Mouse (Mus musculus): ENCODE data around the gene Arhgef2. TPM values are rescaled to one million over a fixed set of nuclear protein-coding genes. Genes with fewer than 3 reads are reported as not detected.
"Not testable (repeated sequence)": the region's sequence is repeated elsewhere in the genome, so short reads cannot be mapped to it uniquely, and the experiment has no call there.

Gene Arhgef2
- 118 and 149 TPM in 2 replicates for total RNA-seq (2017)

DNA sequence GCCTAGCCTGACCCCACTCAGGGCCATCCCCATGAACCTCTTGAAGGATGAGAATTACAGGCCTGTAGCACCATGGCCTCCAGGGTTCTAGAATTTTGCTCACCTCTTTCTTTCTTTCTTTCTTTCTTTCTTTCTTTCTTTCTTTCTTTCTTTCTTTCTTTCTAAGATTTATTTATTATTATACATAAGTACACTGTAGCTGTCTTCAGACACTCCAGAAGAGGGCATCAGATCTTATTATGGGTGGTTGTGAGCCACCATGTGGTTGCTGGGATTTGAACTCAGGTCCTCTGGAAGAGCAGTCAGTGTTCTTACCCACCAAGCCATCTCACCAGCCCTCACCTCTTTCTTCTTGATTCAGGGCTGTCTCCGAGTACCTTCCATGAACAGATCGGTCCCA, at the start of gene Arhgef2:
Arhgef2 (plus strand) TSS at position 301 of the 400 bp plus-strand sequence.
- ATAC-seq (replicated peaks in 1 of 2; ENCODE audit: insufficient read depth in 1 of 2, low FRiP score in 2 of 2, low TSS enrichment in 1 of 2, low read depth in 1 of 2, poor library complexity in 2 of 2, severe bottlenecking in 2 of 2), result not testable (repeated sequence)

DNA sequence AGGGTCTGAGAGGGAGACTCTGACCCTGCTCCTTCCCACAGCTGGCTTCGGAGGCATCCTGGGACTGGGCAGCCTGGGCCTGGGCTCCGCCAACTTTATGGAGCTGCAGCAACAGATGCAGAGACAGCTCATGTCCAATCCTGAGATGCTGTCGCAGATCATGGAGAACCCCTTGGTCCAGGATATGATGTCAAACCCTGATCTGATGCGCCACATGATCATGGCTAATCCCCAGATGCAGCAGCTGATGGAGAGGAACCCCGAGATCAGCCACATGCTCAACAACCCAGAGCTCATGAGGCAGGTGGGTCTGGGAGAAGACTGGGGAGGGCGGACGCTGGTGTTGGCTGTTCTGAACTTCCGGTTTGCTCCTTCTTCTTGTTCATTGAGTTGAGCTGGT, 49.1 kb upstream of the Arhgef2 start:
- ATAC-seq (replicated peaks in 1 of 2; ENCODE audit: insufficient read depth in 1 of 2, low FRiP score in 2 of 2, low TSS enrichment in 1 of 2, low read depth in 1 of 2, poor library complexity in 2 of 2, severe bottlenecking in 2 of 2), result no peak

DNA sequence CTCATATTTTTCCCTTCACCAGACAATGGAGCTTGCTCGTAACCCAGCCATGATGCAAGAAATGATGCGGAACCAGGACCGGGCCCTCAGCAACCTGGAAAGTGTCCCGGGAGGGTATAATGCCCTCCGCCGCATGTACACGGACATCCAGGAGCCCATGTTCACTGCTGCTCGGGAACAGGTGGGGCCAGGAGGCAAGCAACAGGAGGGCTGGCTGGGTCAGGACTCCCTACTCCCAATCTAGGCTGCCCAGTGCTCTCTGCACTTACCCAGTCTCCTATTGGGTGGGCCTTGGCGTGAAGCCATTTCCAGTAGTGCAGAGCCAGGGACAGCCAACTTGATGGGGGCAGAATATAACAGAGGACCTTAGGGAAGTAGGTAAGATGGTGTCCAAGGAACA, 46.2 kb upstream of the Arhgef2 start:
- ATAC-seq (replicated peaks in 1 of 2; ENCODE audit: insufficient read depth in 1 of 2, low FRiP score in 2 of 2, low TSS enrichment in 1 of 2, low read depth in 1 of 2, poor library complexity in 2 of 2, severe bottlenecking in 2 of 2), result no peak

DNA sequence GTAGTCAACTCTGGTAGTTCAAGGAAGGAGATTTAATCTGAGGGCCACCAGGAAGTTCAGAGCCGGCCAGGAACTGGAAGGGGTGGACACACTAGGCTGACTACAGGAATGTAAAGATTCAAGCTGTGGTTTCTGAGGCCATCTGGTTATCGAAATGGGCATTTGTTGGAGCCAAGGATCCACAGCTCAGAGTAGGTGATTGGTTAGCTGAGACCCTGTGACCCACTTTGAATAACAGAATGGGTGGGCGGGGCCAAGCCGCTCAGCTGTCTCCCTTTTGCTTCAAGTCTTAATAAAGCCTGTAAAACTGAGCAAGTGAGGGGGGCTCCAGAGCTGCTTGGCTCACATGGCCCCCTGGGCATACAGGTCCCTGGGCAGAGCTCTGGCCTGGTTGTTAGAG, 43.8 kb upstream of the Arhgef2 start:
- no peak for ATAC-seq (replicated peaks in 1 of 2; ENCODE audit: insufficient read depth in 1 of 2, low FRiP score in 2 of 2, low TSS enrichment in 1 of 2, low read depth in 1 of 2, poor library complexity in 2 of 2, severe bottlenecking in 2 of 2)

DNA sequence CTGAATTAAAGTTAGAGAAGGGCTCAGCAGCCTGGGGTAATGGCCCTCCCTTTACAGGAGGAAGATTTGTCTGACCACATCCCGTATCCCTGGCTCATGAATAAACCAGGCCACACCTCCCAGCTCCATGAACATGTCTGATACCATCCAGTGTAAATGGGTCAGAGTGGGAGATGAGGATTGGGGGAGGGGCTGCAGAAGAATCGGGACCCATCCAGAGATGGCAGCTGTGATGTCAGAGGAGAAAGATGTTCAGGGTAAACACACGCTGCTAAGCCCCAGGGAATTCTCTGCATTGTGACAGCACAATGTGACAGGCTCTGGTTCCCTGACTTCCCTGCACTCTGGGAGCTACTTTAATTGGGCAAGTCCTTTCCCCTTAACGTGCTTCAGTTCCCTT, 42.3 kb upstream of the Arhgef2 start:
- no peak for ATAC-seq (replicated peaks in 1 of 2; ENCODE audit: insufficient read depth in 1 of 2, low FRiP score in 2 of 2, low TSS enrichment in 1 of 2, low read depth in 1 of 2, poor library complexity in 2 of 2, severe bottlenecking in 2 of 2)

DNA sequence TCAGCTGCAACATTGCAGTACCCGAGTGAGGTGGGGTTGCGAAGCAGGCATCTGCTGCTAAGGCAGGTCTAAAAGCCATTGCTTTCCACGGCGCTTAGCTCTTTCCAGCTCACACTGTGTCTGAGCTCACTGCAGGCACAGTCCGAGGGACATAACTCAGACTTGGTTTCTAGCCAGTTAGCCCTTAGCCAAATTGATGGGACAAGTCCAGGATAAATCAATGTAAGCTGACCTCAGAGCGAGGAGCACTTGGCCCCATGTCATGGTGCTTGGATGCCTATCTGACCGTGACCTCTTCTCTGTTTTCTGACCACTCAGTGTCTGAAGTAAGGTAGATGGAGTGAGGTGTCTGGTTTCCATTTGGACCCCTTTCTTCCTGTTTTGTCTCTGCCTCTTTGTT, 41.8 kb upstream of the Arhgef2 start:
- ATAC-seq (replicated peaks in 1 of 2; ENCODE audit: insufficient read depth in 1 of 2, low FRiP score in 2 of 2, low TSS enrichment in 1 of 2, low read depth in 1 of 2, poor library complexity in 2 of 2, severe bottlenecking in 2 of 2), result no peak

DNA sequence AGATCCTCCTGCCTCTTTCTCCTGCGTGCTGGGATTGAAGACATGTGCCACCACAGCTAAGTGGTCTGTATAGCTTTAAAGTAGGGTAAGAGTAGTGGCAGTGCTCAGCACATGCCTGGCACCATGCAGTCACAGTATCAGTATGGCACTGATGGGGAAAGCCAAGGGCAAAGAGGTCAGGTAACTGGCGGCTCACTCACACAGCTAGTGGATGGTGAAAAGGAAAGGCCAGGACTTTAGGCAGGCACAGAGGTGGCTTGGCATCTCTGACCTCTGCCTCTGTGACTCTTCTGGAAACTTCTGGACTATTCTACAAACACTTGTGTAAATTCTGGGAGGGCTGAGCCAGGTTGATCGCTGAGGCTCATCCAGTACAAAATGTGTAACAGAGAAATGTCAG, 39.6 kb upstream of the Arhgef2 start:
- ATAC-seq (replicated peaks in 1 of 2; ENCODE audit: insufficient read depth in 1 of 2, low FRiP score in 2 of 2, low TSS enrichment in 1 of 2, low read depth in 1 of 2, poor library complexity in 2 of 2, severe bottlenecking in 2 of 2), result no peak

DNA sequence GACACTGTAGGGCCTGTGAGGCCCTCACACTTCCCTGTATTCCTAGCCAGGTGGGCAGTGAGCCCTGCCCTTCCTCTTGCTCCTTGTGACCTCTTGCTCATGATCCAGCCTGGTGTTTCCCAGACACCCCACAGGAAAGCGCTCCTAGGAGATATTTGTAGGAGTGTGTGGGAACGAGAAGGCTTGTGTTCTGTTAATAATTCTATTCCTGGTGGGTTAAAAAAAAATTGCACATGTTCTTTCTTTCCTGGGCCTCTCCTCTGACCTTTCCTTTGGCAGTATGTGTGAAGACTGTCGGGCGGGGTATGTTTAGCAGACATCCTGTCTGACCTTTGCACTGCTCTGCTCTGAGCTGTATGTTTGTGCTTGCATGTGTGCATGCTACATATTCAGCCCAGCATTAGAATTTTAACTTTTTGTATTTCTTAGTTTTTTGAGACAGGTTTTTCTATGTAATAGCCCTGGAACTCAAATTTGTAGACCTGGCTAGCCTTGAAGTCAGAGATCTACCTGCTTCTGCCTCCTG, 39.2 kb upstream of the Arhgef2 start:
- no peak for ATAC-seq (replicated peaks in 1 of 2; ENCODE audit: insufficient read depth in 1 of 2, low FRiP score in 2 of 2, low TSS enrichment in 1 of 2, low read depth in 1 of 2, poor library complexity in 2 of 2, severe bottlenecking in 2 of 2)

DNA sequence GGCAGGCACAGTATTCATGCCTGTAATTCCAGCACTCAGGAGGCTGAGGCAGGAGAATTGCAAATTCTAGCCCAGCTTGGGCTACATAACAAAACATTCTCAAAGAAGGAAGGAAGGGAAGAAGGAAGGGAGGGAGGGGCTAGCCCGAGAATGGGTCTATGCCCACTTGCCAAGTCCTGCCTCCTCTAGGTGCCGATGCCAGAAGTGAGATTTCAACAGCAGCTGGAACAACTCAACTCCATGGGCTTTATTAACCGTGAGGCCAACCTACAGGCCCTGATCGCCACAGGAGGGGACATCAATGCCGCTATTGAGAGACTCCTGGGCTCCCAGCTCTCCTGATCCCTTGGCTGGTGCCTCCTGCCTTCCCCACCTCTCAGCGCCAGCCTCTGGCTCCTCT, 37.9 kb upstream of the Arhgef2 start:
- no peak for ATAC-seq (replicated peaks in 1 of 2; ENCODE audit: insufficient read depth in 1 of 2, low FRiP score in 2 of 2, low TSS enrichment in 1 of 2, low read depth in 1 of 2, poor library complexity in 2 of 2, severe bottlenecking in 2 of 2)

DNA sequence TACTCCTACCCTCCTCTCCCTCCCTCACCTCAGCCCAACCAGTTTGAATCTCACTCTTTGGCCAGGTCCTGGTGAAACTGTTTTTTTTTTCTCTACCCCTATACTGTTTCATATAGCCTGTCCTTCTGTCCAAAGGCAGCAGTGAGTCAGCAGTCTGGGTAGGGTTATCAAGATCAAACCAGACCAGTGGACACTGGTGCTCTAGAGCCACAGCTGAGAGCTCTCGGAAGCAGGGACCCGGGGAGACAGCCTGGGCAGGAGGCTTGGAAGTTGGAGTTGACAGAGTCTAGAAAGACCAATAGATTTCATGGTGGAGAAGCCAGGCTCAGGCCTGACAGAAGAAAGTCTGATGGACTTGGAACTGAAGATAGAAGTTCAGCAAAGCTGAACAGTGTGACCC, 37.2 kb upstream of the Arhgef2 start:
- ATAC-seq (replicated peaks in 1 of 2; ENCODE audit: insufficient read depth in 1 of 2, low FRiP score in 2 of 2, low TSS enrichment in 1 of 2, low read depth in 1 of 2, poor library complexity in 2 of 2, severe bottlenecking in 2 of 2), result no peak

DNA sequence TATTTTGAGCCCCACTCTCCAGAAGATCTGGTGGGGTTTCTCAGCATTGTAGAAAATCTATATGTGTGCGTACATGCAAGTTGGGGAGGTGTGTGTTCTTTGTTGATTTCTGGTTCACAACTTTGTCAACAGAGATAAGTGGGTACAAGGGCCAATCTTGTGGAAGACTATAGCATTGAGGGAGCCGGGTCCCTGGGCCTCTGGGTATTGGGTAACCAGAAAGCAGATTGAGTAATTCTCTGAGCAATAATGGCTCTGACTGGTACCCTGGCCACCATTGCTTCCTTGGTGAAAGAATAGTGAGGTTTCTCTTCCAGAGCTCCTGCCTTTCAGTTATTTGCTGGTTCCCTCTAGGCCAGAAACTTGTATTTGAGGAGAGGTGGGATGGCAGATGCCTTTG, 36.7 kb upstream of the Arhgef2 start:
- ATAC-seq (replicated peaks in 1 of 2; ENCODE audit: insufficient read depth in 1 of 2, low FRiP score in 2 of 2, low TSS enrichment in 1 of 2, low read depth in 1 of 2, poor library complexity in 2 of 2, severe bottlenecking in 2 of 2), result no peak; a peak in 1 of 4 replicates

DNA sequence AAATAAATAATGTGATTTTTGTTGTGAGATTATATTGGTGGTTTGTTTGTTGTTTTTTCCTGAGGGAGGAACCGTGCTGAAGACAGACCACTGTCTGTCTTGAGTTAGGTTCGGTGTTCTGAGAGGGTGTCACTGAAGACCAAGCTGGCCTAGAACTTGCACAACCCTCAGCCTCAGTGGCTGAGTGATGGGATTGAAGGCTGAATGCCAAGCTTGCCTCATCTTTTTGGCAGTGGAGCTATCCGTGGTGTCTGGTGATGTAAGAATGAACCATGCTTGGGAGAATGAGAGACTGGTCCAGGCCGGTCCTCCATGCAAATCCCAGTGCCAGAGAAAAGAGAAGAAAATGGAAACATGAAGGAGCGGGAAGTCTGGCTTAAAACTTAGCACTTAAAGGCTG, 36.1 kb upstream of the Arhgef2 start:
- ATAC-seq (replicated peaks in 1 of 2; ENCODE audit: insufficient read depth in 1 of 2, low FRiP score in 2 of 2, low TSS enrichment in 1 of 2, low read depth in 1 of 2, poor library complexity in 2 of 2, severe bottlenecking in 2 of 2), result no peak

DNA sequence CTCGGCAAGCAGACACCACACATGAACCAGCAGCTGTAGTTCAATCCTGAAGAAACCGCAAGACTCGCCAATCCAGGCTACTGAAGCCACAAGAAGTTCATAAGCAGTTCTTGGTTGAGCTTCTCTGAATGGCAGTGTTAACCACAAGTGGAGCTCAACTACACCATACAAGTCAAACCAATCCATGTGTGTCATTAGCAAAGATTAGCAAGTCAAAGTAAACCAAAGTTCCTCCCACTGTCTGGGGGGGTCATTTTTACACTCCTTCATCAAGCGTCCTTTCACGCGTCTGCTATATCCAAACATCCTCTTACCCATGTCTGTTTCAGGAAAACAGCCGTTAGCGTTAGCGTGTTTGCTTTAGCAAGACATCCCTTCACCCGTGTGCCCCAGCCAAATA, 35.4 kb upstream of the Arhgef2 start:
- no peak for ATAC-seq (replicated peaks in 1 of 2; ENCODE audit: insufficient read depth in 1 of 2, low FRiP score in 2 of 2, low TSS enrichment in 1 of 2, low read depth in 1 of 2, poor library complexity in 2 of 2, severe bottlenecking in 2 of 2)

DNA sequence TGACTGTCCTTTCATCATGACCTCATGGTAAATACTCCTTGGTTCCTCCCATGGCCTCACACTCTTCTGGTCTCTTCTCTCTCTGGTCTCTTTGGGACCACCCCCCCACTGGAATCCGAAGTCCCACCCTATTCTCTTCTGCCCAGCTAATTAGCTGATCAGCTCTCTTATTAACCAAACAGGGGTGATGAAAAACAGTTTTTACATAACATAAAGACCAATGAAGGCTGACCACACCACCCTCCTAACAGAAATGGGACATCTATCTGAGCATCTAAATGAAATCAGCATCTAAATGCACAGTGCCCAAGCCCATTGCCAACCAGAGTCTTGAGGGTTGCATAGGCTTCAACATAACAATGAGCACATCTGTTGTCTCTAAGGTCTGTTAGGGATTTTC, 33.9 kb upstream of the Arhgef2 start:
- ATAC-seq (replicated peaks in 1 of 2; ENCODE audit: insufficient read depth in 1 of 2, low FRiP score in 2 of 2, low TSS enrichment in 1 of 2, low read depth in 1 of 2, poor library complexity in 2 of 2, severe bottlenecking in 2 of 2), result no peak

DNA sequence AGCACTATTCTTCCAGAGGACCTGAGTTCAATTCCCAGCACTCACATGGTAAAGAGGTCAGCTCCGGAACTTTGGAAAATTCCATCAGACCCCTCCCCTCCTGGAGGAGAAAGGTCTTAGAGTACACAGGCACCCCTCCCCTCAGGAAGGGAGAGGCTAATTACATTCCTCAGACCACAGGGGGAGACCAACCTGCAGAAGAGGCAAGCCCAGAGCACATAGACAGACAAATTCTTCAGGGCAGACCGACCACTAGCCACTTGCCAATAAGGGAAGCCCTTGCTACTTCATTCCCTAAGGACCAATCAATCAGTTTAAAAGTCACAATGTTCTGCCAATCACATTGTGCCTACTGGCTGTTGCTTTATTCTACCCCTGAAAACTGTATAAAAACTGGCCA, 32.9 kb upstream of the Arhgef2 start:
- ATAC-seq (replicated peaks in 1 of 2; ENCODE audit: insufficient read depth in 1 of 2, low FRiP score in 2 of 2, low TSS enrichment in 1 of 2, low read depth in 1 of 2, poor library complexity in 2 of 2, severe bottlenecking in 2 of 2), result no peak

DNA sequence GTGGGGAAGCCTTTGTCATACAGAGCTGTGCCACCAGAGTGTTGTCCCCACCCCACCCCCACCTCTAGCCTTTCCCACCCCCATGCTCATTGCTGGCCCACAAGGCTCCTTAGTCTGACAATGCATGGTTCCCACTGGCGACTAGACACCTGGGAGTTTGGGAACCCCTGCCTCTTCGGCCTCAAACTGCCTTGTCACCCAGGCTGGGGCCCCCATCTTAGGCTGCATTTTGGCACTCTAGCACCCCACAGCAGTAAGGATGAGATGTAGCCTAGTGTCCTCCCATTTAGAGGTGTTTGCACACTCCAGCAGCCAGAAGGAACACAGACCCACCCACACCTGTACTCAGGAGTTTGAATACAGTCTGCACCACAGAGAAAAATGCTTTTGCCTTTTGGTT, 32.0 kb upstream of the Arhgef2 start:
- ATAC-seq (replicated peaks in 1 of 2; ENCODE audit: insufficient read depth in 1 of 2, low FRiP score in 2 of 2, low TSS enrichment in 1 of 2, low read depth in 1 of 2, poor library complexity in 2 of 2, severe bottlenecking in 2 of 2), result no peak

DNA sequence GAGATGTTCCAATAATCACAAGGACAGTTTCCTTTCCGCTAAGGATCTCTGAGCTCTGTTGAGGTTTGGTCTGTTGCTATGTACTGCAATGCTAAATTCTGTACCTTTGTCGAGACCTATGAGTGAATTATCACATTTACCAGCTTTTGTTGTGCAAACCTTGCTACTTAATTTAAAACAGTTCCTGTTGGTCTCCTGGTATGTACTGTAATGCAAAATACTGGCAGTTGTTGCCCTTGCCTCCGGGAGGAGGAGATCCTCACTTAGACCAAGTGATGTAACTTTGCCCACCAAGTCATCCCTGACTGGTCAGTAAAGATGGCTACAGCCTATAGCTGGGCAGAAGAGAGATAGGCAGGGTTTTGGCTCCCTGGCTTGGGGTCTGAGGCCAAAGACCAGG, 30.2 kb upstream of the Arhgef2 start, which contains the start of gene Ssr2:
Ssr2 (plus strand) TSS at position 337 of the 400 bp plus-strand sequence.
- ATAC-seq (replicated peaks in 1 of 2; ENCODE audit: insufficient read depth in 1 of 2, low FRiP score in 2 of 2, low TSS enrichment in 1 of 2, low read depth in 1 of 2, poor library complexity in 2 of 2, severe bottlenecking in 2 of 2), result no peak

DNA sequence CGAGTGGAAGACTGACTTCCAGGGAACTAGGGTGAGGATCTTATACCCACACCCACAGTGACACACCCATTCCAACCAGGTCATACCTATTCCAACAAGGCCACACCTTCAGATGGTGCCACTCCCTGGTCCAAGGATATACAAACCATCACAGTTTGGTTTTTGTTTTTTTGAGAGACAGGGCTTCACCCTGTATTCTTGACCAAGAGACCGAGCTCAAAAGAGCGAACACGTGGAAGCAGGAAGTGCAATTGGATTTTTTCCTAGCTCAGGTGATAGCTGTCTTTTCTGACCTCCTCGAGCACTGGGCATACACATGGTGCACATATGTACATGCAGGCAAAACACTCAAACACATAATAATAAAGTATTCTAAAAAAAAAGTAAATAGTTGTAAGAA, 27.9 kb upstream of the Arhgef2 start:
- ATAC-seq (replicated peaks in 1 of 2; ENCODE audit: insufficient read depth in 1 of 2, low FRiP score in 2 of 2, low TSS enrichment in 1 of 2, low read depth in 1 of 2, poor library complexity in 2 of 2, severe bottlenecking in 2 of 2), result not testable (repeated sequence)

DNA sequence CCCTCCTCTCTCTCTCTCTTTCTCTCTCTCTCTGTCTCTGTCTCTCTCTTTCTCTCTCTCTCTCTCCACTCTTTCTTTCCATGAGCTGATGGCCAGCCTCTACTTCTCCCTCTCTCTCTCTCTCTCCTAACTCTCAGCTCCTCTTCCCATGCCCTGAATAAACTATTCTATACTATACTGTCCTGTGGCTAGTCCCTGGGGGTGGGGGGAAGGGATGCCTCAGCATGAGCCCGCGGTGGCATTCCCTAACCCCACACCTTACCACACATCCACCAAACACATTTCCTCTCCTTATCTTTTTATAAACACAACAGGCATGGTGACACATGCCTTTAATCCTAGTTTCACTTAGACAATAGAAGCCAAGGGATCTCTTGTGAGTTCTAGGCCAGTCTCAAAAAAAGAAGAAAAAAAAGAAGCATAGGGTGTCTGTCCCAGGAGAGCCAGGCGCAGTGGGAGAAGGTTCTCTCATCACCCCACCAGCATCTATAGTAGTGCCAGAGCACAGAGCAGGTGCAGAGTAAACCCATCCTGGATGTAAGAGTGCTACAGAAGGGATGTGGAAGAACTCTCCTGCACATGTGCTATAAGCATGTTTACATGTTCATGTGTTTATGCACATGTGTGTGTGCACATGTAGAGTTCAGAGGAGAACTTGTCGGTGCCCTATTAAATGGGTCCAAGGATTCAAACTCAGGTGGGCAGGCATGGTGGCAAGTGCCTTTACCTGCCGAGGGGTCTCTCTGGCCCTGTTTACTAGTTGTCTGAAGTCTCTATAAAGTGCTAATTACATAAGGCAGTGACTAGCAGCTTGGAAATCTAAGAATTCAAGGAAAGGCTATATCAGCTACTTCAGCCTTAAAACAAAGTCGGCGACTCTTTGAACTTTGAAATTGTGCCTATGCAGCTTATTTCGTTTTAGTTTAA, 27.0 kb upstream of the Arhgef2 start:
- no peak for ATAC-seq (replicated peaks in 1 of 2; ENCODE audit: insufficient read depth in 1 of 2, low FRiP score in 2 of 2, low TSS enrichment in 1 of 2, low read depth in 1 of 2, poor library complexity in 2 of 2, severe bottlenecking in 2 of 2)

Data from hematopoietic stem cell, adult 5-6 weeks (primary cell).